Mouse (Mus musculus) urinary bladder, postnatal 25 days (tissue): ENCODE measurements around the gene Dhh.
"Not testable (repeated sequence)": the region's sequence is repeated elsewhere in the genome, so short reads cannot be mapped to it uniquely, and the experiment has no call there.

ENCODE experiments used
- DNase-seq: peaks from one replicate; pipeline ENCODE4 v3.0.0; 2022; ENCODE audit warnings: low spot score

Gene Dhh

DNA sequence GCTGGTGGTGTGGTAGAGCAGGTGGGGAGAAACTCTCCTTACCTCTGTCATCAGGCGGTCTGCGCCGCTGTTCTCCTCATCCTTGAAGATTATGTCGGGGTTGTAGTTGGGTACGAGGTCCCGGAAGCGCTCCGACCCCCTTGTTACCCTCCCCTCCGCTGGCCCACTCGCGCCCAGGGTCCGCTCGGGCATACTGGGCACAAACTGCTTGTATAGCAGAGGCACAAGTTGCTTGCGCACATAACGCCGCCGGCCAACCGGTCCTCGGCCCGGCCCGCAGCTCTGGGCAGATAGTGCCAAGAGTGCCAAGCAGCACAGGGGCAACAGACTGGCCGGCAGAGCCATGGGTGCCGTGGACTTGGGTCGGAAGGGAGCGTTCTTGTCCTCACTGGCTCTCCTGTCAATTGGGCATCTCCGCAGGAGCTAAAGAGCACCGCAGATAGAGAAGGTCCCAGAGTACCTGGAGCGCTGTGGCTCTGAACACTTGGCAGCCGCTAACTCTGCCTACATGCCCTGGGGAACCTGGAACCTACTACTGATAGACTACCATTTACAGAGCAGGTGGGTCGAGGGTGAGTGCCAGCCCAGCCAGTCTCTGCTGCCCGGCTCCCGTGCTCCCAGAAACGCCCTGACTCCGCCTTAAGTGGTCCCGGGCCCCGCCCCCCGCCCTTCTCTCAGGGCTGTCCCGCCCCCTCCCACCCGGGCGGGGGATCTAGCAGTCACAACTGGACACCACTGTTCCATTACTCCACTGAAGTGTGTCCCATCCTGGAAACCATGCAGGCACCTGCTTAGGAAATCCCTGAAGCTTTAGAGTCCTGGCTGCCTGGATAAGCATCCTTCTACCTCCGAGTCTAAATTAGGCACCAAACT lies at the start of gene Dhh:
Gene Dhh, minus strand, starts transcription at position 613 of the 873 bp plus-strand sequence.
- no peak for DNase-seq

- no peak for DNase-seq
Observed at GRCm38 (mm10) chr15:98947884-98948283, 49.5 kb upstream of the Dhh start.

DNA sequence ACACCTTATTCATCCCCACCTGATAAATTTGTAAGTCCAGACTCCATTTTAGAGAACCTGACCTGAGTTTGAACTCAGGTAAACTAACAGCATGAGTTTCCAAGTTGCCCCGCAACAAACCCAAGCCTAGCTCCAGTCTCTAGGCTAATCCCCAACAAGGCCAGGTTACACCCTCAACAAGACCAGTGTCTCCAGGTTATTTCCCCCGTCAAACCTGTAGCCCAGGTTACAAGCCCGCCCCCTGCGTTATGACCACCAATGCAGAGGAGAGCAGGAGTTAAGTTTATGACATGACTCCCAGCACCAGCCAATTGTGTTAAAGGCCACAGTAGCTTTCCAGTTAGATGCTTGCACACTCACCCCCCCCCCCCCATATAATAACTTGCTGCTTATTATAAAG lies 44.8 kb upstream of the Dhh start:
- no peak for DNase-seq

DNA sequence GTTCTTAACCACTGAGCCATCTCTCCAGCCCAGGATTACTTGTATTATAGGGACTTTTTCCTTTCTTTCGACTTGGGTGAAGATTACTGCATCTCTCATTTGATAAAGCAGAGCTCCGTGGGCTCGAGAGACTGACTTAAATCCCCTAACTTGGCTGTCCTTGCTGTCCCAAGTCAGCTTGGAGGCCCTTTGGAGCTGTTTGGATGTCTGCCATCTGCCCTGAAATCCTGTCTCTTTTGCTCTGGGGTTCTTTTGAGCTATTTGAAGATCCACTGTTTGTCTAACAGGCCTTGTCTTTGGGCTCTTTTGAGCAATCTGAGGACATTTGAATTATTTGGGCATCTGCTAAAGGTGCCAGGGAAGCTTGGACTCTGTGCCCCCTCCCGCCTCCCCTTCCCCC lies 43.7 kb upstream of the Dhh start:
- no peak for DNase-seq

GRCm38 (mm10) chr15:98941539-98941938 lies 43.2 kb upstream of the Dhh start:
- DNase-seq, result no peak

- no peak for DNase-seq
Observed at GRCm38 (mm10) chr15:98940816-98941215, 42.5 kb upstream of the Dhh start.

DNA sequence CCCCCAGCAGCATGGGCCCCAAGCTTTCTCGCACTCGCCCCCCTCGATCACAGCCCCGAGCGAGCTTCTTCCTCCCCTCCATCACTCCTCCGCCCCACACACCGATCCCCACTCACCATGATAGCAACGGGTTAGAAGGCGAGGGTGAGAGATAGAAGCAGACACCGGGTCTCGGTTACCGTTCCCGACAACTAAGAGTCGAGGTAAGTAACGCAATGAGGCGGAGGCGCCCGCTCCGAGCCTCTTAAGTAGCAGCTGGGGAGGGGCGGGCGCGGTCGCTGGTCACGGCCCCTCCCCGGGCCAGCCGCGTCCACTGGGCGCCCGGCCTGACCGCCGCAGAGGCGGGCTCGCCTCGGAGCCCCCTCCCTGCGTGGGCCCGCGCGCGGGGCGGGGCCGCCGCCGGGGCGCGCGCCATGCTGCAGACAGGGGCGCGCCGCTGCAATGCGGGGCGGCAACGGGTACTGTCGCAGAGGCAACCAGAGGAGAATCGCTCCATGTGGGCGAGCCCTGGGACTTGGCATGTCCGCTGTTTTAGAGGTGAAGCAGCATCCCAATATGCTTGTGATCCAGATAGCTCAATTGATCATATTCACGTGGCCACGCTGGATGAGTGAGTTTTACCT lies 36.0 kb upstream of the Dhh start, which contains the start of gene Tuba1b:
Gene Tuba1b, minus strand, starts transcription at position 349 of the 623 bp plus-strand sequence.
- DNase-seq, result peak; percentile 87

DNA sequence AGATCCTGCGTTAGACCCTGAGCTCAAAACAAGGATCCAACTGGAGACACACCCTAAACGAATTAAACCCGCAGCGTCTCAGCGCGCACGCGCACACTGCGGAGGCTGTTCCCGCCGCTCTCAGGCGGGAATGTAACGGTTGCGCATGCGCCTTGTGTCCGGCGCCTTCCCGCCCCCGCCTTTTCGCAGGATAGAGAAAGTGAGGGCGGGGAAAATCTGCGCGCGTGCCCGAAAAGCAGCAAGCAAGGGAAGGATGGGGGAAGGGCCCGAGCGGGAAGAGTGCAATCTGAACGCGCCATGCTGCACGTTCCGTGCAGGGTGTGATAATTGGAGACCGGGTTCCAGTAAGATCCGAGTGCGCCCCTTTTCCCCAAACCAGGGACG lies 35.5 kb upstream of the Dhh start:
- DNase-seq, result peak; percentile 93

DNA sequence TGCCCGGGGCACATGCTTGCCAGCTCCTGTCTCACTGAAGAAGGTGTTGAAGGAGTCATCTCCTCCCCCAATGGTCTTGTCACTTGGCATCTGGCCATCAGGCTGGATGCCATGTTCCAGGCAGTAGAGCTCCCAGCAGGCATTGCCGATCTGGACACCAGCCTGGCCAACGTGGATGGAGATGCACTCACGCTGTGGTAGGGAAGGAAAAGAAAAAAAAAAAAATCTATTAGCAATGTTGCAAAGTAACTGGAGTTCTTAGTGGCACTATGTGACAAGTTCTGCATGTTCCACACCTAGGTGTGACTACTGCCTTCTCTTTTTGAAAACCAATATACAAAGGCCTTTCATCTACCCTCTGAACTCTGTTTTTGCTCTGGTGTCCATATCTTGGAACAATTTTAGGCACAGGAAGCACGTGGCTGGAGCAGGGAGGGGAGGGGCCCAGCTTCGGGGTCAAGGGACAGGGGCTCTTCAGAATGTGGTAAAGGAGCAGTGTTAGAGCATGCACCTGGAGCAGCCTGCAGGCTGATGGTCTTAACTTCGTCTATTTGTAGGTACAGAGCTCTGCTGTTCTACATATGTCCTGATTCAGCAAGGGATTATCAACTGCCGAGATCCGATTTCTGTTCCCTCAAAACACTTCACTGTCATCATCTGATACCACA lies 34.8 kb upstream of the Dhh start:
- DNase-seq, result not testable (repeated sequence)

DNA sequence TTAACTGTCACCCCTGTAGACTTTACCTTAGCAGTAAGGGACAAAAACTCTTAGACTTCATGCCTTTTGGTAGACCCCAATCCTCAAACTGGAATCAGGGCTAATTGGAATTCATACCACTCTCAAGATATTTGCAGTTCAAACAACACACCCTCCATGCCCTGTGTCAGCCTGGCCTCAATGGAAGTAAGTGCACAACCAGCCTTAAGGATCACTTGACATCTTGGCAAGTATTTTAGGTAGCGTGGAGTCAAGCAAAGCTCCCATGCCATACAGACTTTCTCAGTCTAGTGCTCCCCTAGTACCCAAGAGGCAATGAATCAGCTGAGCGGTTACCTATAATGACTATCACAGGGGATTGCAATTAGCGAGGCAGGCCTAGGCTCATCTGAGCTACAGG lies 32.7 kb upstream of the Dhh start:
- DNase-seq, result no peak

DNA sequence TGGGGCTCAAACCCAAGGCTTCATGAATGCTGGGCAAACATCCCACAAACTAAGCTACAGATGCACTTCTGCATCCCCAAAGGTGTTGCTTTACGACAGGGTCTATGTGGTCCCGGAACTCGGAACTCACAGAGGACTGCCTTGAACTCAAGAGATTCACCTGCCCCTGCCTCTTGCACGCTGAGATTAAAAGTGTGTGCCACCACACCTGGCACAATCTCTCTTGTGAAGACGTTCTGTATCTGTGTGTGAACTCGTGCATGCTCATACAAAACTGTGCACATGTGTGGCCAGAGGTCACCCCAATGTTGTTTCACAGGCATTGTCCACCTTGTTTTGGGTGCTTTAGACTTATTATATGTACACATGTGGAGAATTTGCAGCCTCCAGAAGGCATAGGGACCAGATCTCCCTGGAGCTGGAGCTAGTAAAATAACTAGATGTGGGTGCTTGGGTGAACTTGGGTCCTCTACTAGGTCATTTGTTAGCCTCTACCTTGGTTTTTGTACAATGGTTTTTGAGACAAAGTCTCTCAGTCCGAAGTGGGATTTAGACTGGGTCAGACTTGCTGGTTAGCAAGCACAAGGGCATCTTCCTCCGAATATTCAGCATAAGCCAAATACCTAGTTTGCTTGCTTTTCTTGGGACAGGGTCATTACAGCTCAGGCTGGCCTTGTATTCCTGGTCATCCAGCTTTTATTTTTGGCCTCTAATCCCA lies 31.8 kb upstream of the Dhh start:
- DNase-seq, result no peak

DNA sequence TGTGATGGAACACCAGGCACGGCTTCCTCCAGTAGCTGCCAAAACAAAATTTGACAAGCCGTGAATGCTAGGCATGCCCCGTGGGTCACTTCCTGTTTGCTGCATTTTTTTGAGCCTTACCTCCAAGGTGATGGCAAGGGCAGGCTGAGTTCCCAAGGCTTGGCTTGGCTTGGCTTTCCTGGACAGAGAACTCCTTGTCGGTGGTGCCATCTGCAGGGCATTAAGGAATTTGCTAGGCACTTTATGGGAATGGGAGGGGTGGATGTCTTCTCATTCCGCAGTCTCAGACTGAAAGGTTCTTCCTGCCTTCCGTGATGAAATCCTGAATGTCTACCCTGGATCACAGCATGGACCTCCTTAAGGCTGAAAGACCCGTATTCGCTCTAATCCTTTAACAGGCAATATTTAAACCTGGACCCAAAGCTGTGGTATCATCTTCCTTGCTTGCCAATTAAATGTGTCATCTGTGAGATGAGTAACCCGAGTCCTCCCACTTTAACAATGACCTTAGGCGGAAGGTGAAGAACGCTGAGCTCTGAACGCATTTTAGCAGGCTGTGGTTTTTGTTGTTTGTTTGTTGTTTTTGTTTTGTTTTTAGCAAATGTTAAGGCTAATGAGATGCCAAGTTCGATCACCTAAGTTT lies 30.4 kb upstream of the Dhh start:
- peak; percentile 45 for DNase-seq

- no peak for DNase-seq
Observed at GRCm38 (mm10) chr15:98927566-98927965, 29.2 kb upstream of the Dhh start.

DNA sequence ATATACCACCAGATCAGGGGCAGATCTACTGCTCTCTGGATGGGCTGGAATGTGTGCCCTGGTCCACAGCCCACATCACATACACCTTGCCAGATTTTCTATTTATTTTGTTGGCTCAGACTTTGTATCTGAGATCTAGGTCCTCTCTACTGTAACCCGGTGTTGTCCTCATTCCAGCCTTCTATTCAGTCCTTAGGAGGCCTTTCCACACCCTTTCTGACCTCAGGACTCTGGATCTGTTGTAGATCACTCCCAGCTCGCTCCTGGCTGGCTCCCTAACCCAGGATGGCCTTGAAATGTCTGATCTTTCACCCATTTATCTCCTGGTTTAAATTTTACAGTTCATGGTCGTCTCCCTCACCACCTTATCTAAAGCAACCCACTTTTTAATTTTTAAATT lies 26.3 kb upstream of the Dhh start:
- no peak for DNase-seq

DNA sequence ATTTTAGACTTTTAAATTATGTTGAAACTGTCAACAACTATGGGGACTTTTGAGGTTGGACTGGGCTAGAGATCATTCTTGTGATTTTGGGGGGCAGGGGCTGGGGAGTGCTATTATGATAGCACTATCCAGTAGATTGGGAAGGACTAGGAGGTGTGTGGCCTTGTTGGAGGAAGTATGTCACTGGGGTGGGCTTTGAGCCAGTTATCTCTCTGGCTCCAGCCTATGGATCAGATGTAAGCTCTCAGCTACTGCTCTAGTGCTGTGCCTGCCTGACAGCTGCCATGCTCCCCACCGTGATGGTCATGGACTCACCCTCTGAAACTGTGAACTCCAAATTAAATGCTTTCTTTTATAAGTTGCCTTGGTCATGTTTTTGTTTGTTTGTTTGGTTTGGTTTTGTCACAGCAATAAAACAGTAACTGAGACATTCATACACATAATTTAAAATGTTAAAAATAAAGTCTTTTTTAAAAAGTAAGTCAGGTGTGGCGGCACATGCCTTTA lies 24.7 kb upstream of the Dhh start:
- no peak for DNase-seq

DNA sequence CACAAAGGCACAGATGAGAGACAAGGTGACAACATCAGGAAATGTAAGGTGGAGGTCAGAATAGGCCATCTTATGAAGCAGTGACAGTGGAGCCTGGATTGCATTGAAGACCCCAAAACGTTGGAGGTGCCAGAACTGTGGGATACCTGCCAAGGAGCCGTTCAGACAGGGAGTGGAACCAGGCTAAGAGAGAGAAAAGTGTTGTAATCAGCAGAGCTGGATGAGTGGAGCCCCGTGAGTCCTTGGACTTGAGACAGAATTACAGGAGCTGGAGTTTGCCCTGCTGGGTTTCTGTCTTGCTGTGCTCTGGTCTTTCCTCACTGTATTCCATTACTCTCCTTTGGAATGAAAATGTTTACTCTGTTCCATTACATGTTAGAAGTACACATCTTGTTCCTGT lies 24.2 kb upstream of the Dhh start:
- no peak for DNase-seq

GRCm38 (mm10) chr15:98921510-98921909 lies 23.2 kb upstream of the Dhh start:
- DNase-seq, result no peak

DNA sequence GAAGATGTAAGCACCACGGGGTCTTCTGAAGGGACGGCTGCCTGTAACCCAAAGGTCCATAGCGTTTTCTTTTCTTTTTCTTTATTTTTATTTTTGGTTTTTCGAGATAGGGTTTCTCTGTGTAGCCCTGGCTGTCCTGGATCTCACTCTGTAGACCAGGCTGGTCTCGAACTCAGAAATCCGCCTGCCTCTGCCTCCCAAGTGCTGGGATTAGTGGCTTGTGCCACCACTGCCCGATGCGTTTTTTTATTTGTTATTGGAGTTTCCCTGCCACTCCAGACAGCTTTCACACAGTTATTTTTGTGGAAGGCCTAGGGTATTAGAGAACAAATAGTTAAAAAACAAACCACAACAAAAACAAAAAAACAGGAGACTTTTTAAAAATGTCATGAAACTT lies 20.2 kb upstream of the Dhh start:
- DNase-seq, result not testable (repeated sequence)

DNA sequence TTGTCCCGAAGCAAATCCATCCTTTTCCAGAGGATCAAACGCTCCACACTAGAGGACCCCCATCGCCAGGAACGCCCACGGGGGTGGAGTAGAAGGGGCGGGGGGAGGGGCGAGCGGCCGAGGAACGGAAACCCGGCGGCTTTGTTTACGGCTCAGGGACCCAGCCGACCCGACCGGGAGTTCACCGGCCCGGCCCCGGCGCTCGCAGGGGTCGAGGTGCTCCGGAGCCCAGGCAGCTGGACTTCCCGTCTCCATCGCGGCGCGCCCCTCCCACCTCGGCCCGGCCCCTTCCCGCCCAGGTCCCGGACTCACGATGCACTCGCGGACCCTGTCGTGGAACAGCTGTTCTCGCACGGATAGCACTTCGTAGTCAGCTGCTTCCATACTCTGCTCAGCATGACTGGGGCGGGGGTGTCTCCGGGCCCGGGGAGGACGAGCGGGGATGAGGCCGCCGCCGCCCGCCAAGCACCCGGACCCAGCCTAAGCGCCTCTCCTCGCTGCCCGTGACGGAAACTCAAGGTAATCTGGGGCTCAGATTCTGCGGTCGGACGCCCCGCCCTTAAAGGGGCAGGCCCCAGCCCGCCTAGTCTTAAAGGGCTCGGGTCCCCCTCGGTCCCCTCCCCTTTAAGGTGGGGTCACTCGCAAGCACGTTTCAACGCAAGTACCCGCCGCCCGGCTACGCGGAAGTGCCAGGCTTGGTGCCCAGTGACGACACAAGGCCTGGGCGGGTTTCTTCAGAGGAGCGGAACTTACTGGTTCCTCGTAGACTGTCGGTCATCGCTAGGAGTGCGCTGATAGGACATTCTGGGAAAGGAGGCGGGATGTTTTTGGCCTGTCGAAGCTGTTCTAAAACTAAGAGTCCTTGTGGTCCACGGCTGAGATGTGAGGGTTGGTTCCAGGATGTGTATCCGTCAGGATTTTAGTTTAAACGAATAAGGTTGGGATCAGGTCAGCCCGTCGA lies 19.5 kb upstream of the Dhh start, which contains the start of gene Lmbr1l:
Gene Lmbr1l, minus strand, starts transcription at position 694 of the 961 bp plus-strand sequence.
- peak; percentile 93 for DNase-seq

- DNase-seq, result peak; percentile 29
Observed at GRCm38 (mm10) chr15:98917091-98917490, 18.8 kb upstream of the Dhh start.
